Mouse (Mus musculus) myocyte (in vitro differentiated cells): ENCODE measurements at regions not wholly inside any gene's neighbourhood (a gene's known extent, or its start where the extent isn't known, plus 50 kb on each side); places are given as distances from the start of the nearest gene placed in this dataset.

Experiments used
- H3K27me3 ChIP-seq: one replicate; pipeline ENCODE4 v1.6.1; 2011; ENCODE audit not compliant: control insufficient read depth, insufficient read depth, insufficient read length
- H3K36me3 ChIP-seq: one replicate; pipeline ENCODE4 v1.6.1; 2011; ENCODE audit not compliant: control insufficient read depth, insufficient read depth
- H3K4me2 ChIP-seq: one replicate; pipeline ENCODE4 v1.6.1; 2011; ENCODE audit warnings: low read depth, control low read depth
- H3K4me3 ChIP-seq: one replicate; pipeline ENCODE4 v1.5.1; 2011; ENCODE audit warnings: mild to moderate bottlenecking, control low read depth, moderate library complexity
- H3K79me2 ChIP-seq: one replicate; pipeline ENCODE4 v1.6.1; 2011; ENCODE audit not compliant: control insufficient read depth, insufficient read depth
- H3ac ChIP-seq: one replicate; pipeline ENCODE4 v1.6.1; 2011; ENCODE audit not compliant: control insufficient read depth, insufficient read length
- CEBPB ChIP-seq: IDR thresholded peaks from 2 replicates; pipeline ENCODE4 v1.6.1; 2011; ENCODE audit warnings: mild to moderate bottlenecking, moderate library complexity; ENCODE audit not compliant: poor library complexity, insufficient read depth, severe bottlenecking
- E2F4 ChIP-seq: IDR thresholded peaks from one replicate; pipeline ENCODE4 v1.6.1; 2011; ENCODE audit warnings: mild to moderate bottlenecking, control low read depth, moderate library complexity; ENCODE audit not compliant: insufficient read depth
- MAX ChIP-seq: IDR thresholded peaks from one replicate; pipeline ENCODE4 v1.6.1; 2011; ENCODE audit warnings: low read depth, mild to moderate bottlenecking, control low read depth
- MYOD1 ChIP-seq, 3 experiments: IDR thresholded peaks; one replicate each; pipeline ENCODE4 v1.6.1; 2011; ENCODE audit warnings: control low read depth in 2 of 3, low read depth in 2 of 3, mild to moderate bottlenecking in 2 of 3, moderate library complexity in 1 of 3; ENCODE audit not compliant: insufficient read length in 2 of 3, control insufficient read depth in 1 of 3
- MYOG ChIP-seq, 3 experiments: IDR thresholded peaks; one replicate each; pipeline ENCODE4 v1.6.1; 2011; ENCODE audit warnings: control low read depth in 2 of 3, low read depth in 2 of 3, mild to moderate bottlenecking in 2 of 3; ENCODE audit not compliant: insufficient read length in 2 of 3, control insufficient read depth in 1 of 3, insufficient read depth in 1 of 3
- POLR2A ChIP-seq: IDR thresholded peaks from one replicate; pipeline ENCODE4 v1.6.1; 2011; ENCODE audit warnings: low read depth, mild to moderate bottlenecking, control low read depth, moderate library complexity; ENCODE audit not compliant: insufficient read length
- POLR2AphosphoS2 ChIP-seq: IDR thresholded peaks from one replicate; pipeline ENCODE4 v1.6.1; 2011; ENCODE audit warnings: low read depth, control low read depth; ENCODE audit not compliant: insufficient read length
- REST ChIP-seq: IDR thresholded peaks from one replicate; pipeline ENCODE4 v1.6.1; 2011; ENCODE audit warnings: mild to moderate bottlenecking, control low read depth, moderate library complexity; ENCODE audit not compliant: insufficient read depth, insufficient read length
- SRF ChIP-seq: IDR thresholded peaks from one replicate; pipeline ENCODE4 v1.6.1; 2011; ENCODE audit warnings: low read depth; ENCODE audit not compliant: control insufficient read depth, insufficient read length
- TCF12 ChIP-seq: IDR thresholded peaks from one replicate; pipeline ENCODE4 v1.6.1; 2011; ENCODE audit warnings: mild to moderate bottlenecking, control low read depth; ENCODE audit not compliant: poor library complexity, insufficient read depth, severe bottlenecking
- TCF3 ChIP-seq: IDR thresholded peaks from one replicate; pipeline ENCODE4 v1.6.1; 2011; ENCODE audit warnings: low read depth, control low read depth; ENCODE audit not compliant: insufficient read length
- USF1 ChIP-seq: IDR thresholded peaks from one replicate; pipeline ENCODE4 v1.6.1; 2011; ENCODE audit warnings: low read depth, mild to moderate bottlenecking, control low read depth, moderate library complexity

DNA sequence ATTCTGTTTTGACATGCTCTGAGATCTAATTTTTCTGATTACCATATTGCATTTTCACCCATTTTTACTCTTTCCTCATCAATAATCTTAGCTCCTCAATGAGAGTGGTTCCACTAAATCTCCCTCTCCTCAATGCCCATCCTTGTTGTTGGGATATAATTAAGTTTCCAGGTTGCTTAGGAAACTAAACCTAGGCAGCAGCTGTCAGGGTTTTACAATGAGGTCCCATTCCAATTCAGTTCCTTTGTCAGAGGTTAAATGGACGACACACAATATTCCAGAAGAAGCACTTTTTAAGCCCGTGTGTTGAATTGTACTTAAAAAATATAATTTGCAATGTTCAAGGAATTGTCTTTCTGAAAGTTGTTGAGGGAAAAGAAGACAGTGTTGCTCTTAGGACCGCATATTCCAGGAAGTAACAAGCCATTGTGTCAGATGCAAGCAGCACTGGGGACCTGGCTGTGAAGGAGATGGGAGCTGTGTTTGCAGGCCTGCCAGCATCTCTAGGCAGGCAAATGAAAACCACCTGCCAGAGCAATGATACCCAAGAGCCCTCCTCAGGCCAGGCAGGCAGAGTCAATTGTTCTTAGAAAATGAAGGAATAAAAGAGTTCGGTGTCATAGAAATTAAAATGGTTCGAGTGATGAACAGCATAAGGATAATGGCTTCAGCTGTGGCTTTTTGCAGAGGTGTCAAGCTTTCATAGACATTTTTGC is 492.2 kb upstream of the Pbx1 start:
- no peak for TF ChIP-seq MYOD1 (IDR thresholded peaks at IDR 0.05; ENCODE audit: control insufficient read depth in 1 of 3, insufficient read length in 2 of 3, low read depth in 2 of 3)
- TF ChIP-seq REST, result no peak
- TF ChIP-seq E2F4, result no peak
- TF ChIP-seq SRF, result no peak

DNA sequence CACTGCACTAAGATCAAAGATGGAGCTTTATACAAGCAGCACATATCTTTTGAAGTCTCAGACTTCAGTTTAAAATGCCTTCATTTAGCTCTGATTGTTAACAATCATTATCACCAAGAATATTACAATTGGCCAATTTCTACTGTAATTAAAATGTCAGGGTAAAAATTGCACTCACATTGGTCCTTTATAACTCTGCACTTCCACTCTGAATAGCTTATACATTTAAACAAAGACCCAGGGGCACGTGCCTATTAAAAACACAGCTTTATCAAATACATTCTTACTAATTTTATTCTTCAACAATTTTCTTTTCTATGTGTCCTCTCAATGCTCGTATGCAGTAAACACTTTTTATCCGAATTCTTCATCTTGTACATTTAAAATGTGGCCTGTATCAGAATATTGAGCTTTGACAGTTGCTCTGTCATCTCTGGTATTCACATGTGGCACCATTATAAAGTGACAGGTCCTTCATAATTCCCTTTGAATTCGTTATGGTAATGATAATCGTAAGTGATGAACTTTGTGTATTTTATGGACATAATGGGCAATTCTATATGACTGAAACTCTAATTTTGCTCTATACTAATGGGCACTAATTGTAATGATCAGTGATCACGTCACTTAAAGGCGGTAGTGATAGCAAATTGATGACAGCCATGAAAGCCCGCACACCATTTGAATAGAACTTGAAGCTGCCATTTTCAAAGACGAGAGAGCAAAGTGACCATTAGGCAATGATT is 486.4 kb upstream of the Pbx1 start:
- Histone ChIP-seq H3K27me3 (no peaks in the 10 kb centered on the region), H3K4me3 (no peak overlapping the region), H3K79me2 (no peaks in the 10 kb centered on the region), H3ac (no peak overlapping the region), H3K36me3 (no peaks in the 10 kb centered on the region), H3K4me2 (no peak overlapping the region)
- TF ChIP-seq TCF3 (no peak), SRF (no peak), MYOD1 (IDR thresholded peaks at IDR 0.05; ENCODE audit: control insufficient read depth in 1 of 3, insufficient read length in 2 of 3, low read depth in 2 of 3) (no peak), POLR2AphosphoS2 (no peak)

More for the DNA sequence above, 492.2 kb upstream of the Pbx1 start:
- Histone ChIP-seq H3ac (no peak overlapping the region), H3K4me3 (no peak overlapping the region), H3K27me3 (no peaks in the 10 kb centered on the region), H3K36me3 (no peaks in the 10 kb centered on the region), H3K79me2 (no peaks in the 10 kb centered on the region), H3K4me2 (no peak overlapping the region)

DNA sequence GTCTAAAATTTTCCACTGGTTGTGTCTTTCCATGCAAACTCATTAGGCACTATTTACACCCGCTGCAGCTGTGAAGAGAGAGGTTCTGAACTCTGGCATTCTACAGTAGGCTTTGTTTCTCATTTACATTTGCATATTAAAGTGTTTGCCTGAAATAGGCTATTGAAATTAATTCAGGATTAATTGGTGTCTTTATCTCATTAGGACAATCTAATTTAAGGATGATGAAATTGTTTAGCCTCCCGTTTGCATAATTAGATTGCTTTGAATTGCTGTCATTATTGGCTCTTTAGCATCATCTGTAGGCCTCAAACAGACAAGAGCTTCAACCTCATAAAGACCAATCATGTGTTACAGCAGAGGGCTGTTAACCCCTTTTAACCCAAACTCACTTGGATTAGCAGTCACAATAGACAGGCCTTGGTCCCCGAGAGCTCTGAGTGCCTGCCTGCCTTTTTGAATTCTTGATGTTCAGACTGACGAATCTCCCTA is 476.7 kb upstream of the Pbx1 start:
- H3K27me3 ChIP-seq, result no peaks in the 10 kb centered on the region
- H3ac ChIP-seq, result no peak overlapping the region
- H3K79me2 ChIP-seq, result no peaks in the 10 kb centered on the region
- no peak for TF ChIP-seq SRF
- TF ChIP-seq POLR2A, result no peak
- TF ChIP-seq TCF3, result no peak
- no peak for TF ChIP-seq CEBPB
- TF ChIP-seq TCF12, result no peak
- no peak for TF ChIP-seq REST
- TF ChIP-seq MAX, result no peak
- no peak for TF ChIP-seq MYOG (IDR thresholded peaks at IDR 0.05; ENCODE audit: control insufficient read depth in 1 of 3, insufficient read depth in 1 of 3, insufficient read length in 2 of 3, low read depth in 2 of 3)
- no peak for TF ChIP-seq USF1
- no peak for TF ChIP-seq E2F4
- TF ChIP-seq POLR2AphosphoS2, result no peak
- TF ChIP-seq MYOD1 (IDR thresholded peaks at IDR 0.05; ENCODE audit: control insufficient read depth in 1 of 3, insufficient read length in 2 of 3, low read depth in 2 of 3), result no peak
- H3K4me2 ChIP-seq, result no peak overlapping the region
- H3K4me3 ChIP-seq, result no peak overlapping the region
- no peaks in the 10 kb centered on the region for H3K36me3 ChIP-seq

DNA sequence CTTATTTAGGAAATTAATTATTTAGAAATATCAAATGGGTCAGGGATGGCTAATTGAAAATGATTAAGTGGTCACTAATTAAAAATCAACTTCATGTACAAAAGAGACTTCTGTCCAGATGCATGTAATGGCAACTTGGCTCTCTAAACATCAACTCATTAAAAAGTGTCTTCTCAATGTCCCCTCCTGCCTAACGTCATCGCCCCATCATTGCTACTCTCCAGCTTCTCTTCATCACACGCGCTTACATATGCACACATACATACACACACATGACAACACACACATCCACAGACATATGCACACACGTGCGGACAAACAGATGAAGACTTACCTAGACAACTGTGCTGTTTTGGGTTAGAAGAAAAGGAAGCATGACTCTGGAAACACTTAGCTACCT is 476.1 kb upstream of the Pbx1 start:
- H3K79me2 ChIP-seq, result no peaks in the 10 kb centered on the region
- H3K36me3 ChIP-seq, result no peaks in the 10 kb centered on the region
- H3K4me3 ChIP-seq, result no peak overlapping the region
- no peaks in the 10 kb centered on the region for H3K27me3 ChIP-seq
- H3K4me2 ChIP-seq, result no peak overlapping the region
- no peak overlapping the region for H3ac ChIP-seq
- TF ChIP-seq E2F4 (no peak), MYOD1 (IDR thresholded peaks at IDR 0.05; ENCODE audit: control insufficient read depth in 1 of 3, insufficient read length in 2 of 3, low read depth in 2 of 3) (no peak), TCF3 (no peak), POLR2AphosphoS2 (no peak), USF1 (no peak)

DNA sequence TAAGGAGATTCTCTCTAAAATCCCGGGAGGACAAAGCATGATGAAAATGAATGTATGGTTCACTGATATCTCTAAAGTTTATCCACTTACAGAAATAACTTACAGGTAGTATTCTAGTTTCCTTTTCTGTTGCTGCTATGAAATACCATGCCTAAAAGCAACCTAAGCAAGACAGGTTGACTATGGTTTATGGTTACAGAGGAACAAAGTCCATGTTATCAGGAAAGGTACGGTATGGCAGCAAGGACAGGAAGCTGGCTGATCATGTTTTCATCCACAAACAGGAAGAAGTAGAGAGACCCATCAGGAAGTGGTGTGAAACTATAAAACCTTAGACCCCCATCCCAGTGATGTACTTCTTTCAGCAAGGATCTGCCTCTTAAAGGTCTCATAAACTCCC is 466.4 kb upstream of the Pbx1 start:
- Histone ChIP-seq H3K79me2 (no peaks in the 10 kb centered on the region), H3K4me3 (no peak overlapping the region), H3K4me2 (no peak overlapping the region), H3ac (no peak overlapping the region), H3K27me3 (no peaks in the 10 kb centered on the region), H3K36me3 (no peaks in the 10 kb centered on the region)
- TF ChIP-seq TCF12 (no peak), MAX (no peak), CEBPB (no peak), USF1 (no peak), MYOD1 (IDR thresholded peaks at IDR 0.05; ENCODE audit: control insufficient read depth in 1 of 3, insufficient read length in 2 of 3, low read depth in 2 of 3) (no peak), POLR2AphosphoS2 (no peak), E2F4 (no peak), TCF3 (no peak), MYOG (IDR thresholded peaks at IDR 0.05; ENCODE audit: control insufficient read depth in 1 of 3, insufficient read depth in 1 of 3, insufficient read length in 2 of 3, low read depth in 2 of 3) (no peak), POLR2A (no peak), SRF (no peak), REST (no peak)
